Mouse (Mus musculus): ENCODE data around the gene Fra10ac1.

Fra10ac1 gene

GRCm38 (mm10) chr19:38223905-38224684 lies at the start of gene Fra10ac1:
TSS of gene Fra10ac1 (minus strand) at chr19:38224156.
- peak; percentile 92 to 94 for DNase-seq (ENCODE audit: low spot score in 2 of 2)

- no peak for DNase-seq (ENCODE audit: low spot score in 2 of 2)
Observed at GRCm38 (mm10) chr19:38271071-38271470, 47.1 kb upstream of the Fra10ac1 start.

- no peak for DNase-seq (ENCODE audit: low spot score in 2 of 2)
Observed at GRCm38 (mm10) chr19:38267469-38267868, 43.5 kb upstream of the Fra10ac1 start.

GRCm38 (mm10) chr19:38265767-38266166 lies 41.8 kb upstream of the Fra10ac1 start:
- no peak for DNase-seq (ENCODE audit: low spot score in 2 of 2)

GRCm38 (mm10) chr19:38264505-38265500 lies 40.8 kb upstream of the Fra10ac1 start, which contains the start of gene Lgi1:
TSS of gene Lgi1 (plus strand) at chr19:38264536.
- DNase-seq (ENCODE audit: low spot score in 2 of 2) = peak in 1 of 2 experiments; percentile 43

- peak; percentile 69 to 76 for DNase-seq (ENCODE audit: low spot score in 2 of 2)
Observed at GRCm38 (mm10) chr19:38263829-38264504, 40.0 kb upstream of the Fra10ac1 start.

- no peak for DNase-seq (ENCODE audit: low spot score in 2 of 2)
Observed at GRCm38 (mm10) chr19:38261351-38261750, 37.4 kb upstream of the Fra10ac1 start.

- DNase-seq (ENCODE audit: low spot score in 2 of 2) = peak; percentile 43 to 46
Observed at GRCm38 (mm10) chr19:38260346-38260745, 36.4 kb upstream of the Fra10ac1 start.

GRCm38 (mm10) chr19:38259436-38259835 lies 35.5 kb upstream of the Fra10ac1 start:
- DNase-seq (ENCODE audit: low spot score in 2 of 2) = no peak

GRCm38 (mm10) chr19:38258651-38259065 lies 34.7 kb upstream of the Fra10ac1 start:
- peak in 1 of 2 experiments; percentile 35 for DNase-seq (ENCODE audit: low spot score in 2 of 2)

GRCm38 (mm10) chr19:38253796-38254195 lies 29.8 kb upstream of the Fra10ac1 start:
- DNase-seq (ENCODE audit: low spot score in 2 of 2) = peak in 1 of 2 experiments; percentile 41

GRCm38 (mm10) chr19:38249627-38250026 lies 25.7 kb upstream of the Fra10ac1 start:
- no peak for DNase-seq (ENCODE audit: low spot score in 2 of 2)

- no peak for DNase-seq (ENCODE audit: low spot score in 2 of 2)
Observed at GRCm38 (mm10) chr19:38246177-38246622, 22.2 kb upstream of the Fra10ac1 start.

GRCm38 (mm10) chr19:38245361-38246176 lies 21.6 kb upstream of the Fra10ac1 start:
- no peak for DNase-seq (ENCODE audit: low spot score in 2 of 2)

- no peak for DNase-seq (ENCODE audit: low spot score in 2 of 2)
Observed at GRCm38 (mm10) chr19:38244748-38245147, 20.8 kb upstream of the Fra10ac1 start.

- DNase-seq (ENCODE audit: low spot score in 2 of 2) = no peak
Observed at GRCm38 (mm10) chr19:38242314-38242852, 18.4 kb upstream of the Fra10ac1 start.

GRCm38 (mm10) chr19:38238213-38238951 lies 14.4 kb upstream of the Fra10ac1 start:
- DNase-seq (ENCODE audit: low spot score in 2 of 2) = peak; percentile 49 to 54

- DNase-seq (ENCODE audit: low spot score in 2 of 2) = no peak
Observed at GRCm38 (mm10) chr19:38237834-38238212, 13.9 kb upstream of the Fra10ac1 start.

- no peak for DNase-seq (ENCODE audit: low spot score in 2 of 2)
Observed at GRCm38 (mm10) chr19:38236526-38236925, 12.6 kb upstream of the Fra10ac1 start.

- DNase-seq (ENCODE audit: low spot score in 2 of 2) = no peak
Observed at GRCm38 (mm10) chr19:38232516-38232915, 8.6 kb upstream of the Fra10ac1 start.

Measured in frontal cortex, postnatal 10 days (tissue).